Mouse (Mus musculus) CH12F3 (cell line): Measurements from ENCODE around the gene Scd2.
"Not testable (repeated sequence)": the region's sequence is repeated elsewhere in the genome, so short reads cannot be mapped to it uniquely, and the experiment has no call there.

Experiments
- in situ Hi-C: fragments of 300-500 bp; cut with MboI; formaldehyde crosslinking; loops from 2 replicates; pipeline ENCODE4 v1.14.3; 2020; ENCODE audit warnings: low sequenced_read_pairs

Scd2 gene

DNA sequence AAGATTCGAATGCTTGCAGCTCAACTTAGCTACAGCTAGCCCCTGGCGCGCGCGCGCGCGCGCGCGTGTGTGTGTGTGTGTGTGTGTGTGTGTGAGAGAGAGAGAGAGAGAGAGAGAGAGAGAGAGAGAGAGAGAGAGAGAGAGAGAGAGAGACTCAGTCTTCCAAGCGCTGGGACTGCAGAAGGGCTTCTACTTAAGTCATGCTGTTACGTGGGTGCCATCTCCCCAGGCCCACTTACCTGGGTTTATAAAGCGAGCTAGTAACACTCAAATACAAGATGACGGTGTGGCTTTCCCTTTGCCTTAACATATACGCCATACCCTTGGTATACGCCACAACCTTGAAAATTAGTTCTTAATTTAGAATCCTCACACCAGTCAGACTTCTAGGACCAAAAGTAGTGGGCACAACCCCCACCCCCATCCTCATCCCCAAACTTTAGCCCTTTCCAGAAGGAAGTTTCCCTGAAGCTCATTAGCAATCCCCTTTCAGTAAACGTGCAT lies 25.9 kb upstream of the Scd2 start:
- in situ Hi-C loops, result no loop called here

DNA sequence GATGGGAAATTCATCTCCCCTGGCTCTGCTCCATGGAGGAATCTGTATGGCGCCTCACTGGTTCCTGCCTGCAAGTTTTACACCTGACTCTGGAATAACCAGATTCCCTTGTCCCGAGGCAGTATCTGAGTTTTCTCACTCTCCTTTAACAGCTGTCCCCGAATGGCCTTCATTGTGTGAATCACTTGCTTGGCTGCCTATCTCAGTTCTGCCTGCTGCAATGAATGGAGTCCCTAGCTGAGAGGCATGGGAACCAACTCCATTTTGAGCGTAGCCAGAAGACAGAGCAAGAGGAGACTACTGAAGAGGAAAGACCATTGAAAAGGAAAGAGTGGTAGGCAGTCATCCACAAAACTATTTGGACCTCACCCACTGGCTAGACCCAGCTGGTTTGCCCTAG lies 19.8 kb upstream of the Scd2 start:
- in situ Hi-C loops, result no loop called here

DNA sequence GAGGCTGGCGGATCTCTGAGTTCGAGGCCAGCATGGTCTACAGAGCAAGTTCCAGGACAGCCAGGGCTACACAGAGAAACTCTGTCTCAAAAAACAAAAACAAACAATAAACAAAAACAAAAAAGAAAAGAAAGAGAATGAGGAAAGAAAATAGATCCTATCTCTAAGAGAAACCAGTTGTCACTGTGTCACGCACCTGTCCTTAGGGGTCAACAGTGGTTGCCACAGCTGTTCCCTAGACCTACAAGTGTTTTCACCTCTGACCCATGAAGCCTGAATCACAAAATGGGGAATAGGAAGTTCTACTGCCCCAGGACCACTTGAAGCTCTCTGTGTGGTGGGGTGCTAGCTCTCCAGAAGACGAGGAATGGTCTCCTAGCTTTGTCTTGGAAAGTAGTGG lies 19.0 kb upstream of the Scd2 start:
- in situ Hi-C loops, result no loop called here

DNA sequence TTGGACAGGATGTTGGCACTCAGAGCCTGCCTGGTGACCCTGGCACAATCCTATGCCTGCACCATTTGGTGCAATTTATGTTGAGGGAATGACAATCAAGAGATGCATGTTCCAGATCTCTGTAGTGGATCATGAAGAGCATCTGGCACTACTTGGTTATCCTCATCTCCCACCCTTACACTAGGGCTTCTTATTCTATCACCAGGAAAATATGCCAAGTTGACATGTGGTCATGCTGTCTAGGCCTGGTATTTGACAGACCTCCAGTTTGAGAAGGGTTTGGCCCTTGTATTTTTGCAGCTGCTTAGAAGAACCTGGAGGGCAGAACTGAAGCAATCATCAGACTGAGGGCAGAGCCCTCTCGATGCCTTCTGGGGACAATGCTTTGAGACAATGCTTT lies 18.1 kb upstream of the Scd2 start:
- in situ Hi-C loops, result no loop called here

DNA sequence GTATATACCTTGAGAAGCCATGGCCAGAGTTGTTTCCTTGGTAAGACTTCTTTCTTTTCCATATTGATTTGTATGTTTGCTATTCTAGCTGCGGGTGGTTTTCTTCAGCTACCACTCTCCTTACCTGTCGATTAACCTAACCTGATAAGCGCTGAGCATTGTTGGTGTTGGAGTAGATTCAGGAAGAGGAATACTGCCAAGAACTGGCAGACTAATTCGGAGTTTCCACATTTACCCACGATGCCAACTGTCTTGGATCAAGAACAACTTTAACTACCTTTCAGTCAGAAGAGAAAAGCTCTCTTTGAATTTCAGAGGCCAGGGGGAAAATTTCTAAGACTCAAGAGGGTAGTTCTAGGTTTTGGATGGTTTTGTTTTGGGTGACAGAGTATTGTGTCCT lies 16.6 kb upstream of the Scd2 start:
- in situ Hi-C loops, result no loop called here

DNA sequence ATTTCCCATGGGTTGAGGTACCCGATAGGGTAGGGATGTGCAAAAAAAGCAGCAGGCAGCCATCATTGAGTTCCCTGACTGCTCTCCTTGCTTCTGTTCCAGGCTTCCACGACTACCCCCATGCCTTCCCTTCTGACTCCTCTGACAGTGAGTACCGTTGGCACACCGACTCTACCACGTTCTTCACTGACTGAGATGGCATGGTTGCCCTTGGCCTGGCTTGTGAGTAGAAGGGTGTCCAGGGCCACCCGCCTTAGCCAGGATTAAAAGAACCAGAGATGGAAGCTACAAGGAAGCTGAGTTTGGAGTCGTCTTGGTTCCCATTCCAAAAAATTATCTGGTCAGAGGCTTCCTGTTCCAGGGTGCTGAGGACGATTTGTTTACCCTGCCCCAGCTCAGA lies 15.5 kb upstream of the Scd2 start:
- in situ Hi-C loops, result no loop called here

DNA sequence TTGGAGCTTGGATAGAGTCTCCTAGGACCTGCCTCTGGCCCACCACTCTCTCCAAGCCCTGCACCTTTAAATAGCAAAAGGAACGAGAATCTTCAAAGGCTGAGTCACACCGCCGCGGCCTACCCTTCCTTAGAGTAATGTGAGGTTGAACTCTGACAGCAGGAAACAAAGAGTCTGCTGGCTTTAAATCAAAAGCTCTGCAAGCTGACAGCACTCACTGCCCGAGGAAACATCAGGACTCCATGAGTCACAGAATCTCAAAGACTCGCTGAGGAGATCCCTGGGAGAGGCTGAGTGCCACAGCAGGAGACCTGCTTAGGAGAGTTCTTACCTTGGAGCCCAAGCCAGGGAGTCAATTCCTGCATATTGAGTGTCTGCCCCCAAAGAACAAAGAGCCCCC lies 12.7 kb upstream of the Scd2 start:
- in situ Hi-C loops, result no loop called here

DNA sequence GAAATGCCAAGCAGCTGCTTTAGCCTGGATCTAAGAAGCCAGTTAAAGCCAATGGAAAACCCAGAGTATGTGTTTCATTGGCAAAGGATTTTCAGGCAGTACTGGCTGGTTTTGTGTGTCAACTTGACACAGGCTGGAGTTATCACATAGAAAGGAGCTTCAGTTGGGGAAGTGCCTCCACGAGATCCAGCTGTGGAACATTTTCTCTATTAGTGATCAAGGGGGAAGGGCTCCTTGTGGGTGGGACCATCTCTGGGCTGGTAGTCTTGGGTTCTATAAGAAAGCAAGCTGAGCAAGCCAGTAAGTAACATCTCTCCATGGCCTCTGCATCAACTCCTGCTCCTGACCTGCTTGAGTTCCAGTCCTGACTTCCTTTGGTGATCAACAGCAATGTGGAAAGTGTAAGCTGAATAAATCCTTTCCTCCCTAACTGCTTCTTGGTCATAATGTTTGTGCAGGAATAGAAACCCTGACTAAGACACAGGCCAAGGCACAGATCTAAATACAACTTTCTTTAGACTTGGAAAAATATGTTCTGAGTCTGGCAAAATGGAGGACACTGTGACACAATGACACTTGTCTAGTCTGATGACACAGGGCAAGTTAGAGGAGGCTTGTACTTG lies 11.5 kb upstream of the Scd2 start:
- in situ Hi-C loops, result not testable (repeated sequence)

DNA sequence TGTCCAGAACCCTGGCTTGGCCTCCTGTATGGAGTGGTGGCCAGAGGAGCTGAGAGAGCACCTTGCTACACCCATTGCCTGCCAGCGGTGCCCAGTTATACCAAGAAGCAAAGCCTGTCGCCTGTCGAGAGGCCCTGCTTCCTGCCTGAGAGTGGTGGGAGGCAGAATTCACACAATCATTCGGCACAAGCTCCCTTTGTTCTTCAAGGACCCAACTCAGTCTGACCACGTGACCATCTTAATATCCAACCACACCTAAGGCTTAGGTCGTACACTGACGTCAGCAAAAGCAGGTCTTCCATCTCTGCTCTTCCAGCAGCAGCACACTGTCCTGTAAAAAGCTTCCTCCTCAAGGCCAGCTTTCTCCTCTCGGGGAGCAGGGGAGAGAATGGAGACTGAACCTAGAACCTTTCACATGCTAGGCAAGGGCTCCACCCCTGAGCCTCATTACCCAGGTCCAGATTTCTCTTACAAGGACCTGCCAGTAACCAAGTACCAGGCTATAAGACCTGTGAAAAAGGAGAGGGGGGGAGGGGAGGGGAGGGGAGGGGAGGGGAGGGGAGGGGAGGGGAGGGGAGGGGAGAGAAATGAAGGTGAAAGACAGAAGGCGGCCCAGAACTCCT lies 10.8 kb upstream of the Scd2 start:
- in situ Hi-C loops, result no loop called here

DNA sequence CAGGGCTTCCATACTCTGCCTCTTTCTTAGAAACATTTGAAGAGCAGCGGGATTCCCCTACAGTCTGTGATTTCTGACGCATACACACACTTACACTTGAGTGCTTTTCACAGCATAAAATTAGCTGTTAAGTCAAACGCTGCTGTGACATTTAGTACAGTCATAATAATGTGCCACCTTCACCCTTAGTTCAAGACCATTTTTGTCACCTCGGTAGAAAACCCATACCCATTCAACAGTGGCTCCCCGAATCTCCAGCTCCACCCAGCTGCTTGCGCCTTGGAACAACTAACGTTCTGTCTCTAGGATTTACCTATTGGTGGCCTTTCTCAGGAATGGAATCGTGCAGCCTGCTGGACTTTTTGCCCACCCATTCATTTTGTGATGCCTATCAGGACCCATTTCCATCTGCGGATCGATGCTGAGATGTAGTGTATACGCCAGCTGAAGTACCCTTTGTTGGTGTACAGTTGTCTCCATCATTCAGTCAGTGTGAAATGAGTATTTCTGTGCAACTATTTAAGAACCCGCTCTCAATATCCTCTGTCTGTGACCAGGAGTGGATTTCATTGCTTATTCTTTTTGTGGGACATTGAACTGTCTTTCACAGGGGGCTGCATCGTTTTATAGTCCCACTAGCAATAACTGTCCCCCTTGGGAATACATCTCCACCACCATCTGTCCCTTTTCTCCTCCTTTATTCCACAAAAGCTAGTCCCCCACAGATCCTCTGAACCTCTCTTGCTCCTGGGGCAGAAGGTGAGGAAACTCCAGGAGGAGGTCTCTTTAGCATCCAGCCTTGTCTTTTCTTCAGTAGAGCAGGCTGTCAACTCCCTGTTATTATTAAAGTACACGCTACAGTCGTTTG lies 10.1 kb upstream of the Scd2 start:
- in situ Hi-C loops, result no loop called here

DNA sequence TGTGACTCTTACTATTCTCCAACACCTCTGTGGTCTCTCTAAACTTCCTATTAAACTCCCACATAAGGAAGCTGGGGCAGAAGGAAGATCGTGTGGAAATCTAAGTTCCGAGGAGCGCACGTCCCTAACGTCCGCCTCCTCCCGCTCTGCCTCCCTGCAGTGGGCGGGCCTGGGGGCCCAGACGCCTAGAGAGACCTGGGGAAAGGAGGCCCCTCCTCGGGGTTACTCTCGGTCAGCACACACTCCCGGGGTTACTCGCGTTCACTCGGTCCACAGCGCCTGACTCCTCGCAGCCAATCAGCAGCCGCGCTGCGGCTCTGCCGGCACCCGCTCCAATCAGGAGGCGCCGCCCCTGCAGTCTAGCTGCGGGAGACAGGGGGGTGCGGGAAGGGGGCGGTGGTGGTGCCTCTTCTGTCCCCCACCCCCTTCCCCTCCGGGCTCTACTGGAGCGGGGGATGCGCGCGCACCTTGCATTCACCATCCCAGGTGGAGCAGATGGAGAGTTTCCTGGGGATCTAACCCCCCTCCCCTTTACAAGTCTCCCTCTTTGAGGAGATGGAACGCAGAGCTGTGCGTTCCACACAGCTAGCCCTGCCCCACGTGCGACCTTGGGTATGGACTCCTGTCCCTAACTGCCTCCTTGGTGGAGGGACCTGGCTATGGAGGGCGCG lies 9.3 kb upstream of the Scd2 start:
- in situ Hi-C loops, result no loop called here

DNA sequence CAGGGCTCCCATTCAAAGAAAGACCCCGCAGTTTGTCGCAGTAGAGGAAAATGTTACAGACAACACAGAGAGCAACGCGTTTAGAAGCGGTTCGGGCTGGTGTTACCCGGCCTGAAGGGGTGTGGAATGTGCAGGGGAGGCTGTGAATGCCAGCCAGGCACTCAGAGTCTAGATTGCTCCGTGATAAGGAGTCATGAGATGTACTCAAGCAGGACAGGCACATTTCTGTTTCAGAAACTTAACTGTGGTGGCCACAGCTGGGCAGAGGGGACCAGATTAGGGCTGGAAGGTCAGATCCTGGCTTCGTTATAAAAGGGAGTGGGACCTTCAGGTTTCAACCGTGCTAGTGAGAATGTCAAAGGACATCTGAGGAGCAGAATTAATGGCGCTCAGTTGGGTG lies 8.8 kb upstream of the Scd2 start:
- in situ Hi-C loops, result no loop called here

DNA sequence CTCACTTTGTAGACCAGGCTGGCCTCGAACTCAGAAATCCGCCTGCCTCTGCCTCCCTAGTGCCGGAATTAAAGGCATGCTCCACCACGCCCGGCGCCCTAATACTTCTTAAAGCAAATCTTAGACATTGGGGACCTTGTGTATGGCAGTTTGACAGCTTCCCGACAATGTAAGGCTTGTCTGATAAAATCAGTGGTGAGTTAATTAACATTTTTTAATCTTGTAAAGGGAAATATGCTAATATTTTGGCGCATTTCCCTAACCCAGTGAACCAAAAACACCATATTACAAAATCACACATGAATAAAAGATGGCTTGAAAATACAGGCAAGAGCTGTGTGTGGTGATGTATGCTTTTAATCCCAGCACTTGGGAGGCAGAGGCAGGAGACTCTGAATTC lies 7.9 kb upstream of the Scd2 start:
- in situ Hi-C loops, result no loop called here

DNA sequence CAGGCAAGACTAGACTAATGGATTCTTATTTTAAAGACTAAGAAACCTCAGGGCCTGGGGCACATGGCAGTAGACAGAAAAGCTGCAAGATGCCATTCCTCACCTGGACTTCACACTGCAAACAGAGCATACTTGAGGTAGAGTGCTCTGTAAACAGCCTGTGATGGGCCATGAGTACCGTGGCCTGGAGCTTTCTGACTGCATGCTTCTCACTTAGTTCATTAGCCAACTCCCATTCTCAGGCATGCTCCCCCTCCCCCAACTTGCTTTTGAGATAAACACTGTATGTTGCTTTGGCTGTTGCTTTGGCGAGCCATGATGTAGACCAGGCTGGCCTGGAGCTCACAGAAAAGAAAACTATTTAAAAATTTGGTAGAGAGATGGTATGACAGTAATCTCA lies 7.4 kb upstream of the Scd2 start:
- in situ Hi-C loops, result no loop called here

DNA sequence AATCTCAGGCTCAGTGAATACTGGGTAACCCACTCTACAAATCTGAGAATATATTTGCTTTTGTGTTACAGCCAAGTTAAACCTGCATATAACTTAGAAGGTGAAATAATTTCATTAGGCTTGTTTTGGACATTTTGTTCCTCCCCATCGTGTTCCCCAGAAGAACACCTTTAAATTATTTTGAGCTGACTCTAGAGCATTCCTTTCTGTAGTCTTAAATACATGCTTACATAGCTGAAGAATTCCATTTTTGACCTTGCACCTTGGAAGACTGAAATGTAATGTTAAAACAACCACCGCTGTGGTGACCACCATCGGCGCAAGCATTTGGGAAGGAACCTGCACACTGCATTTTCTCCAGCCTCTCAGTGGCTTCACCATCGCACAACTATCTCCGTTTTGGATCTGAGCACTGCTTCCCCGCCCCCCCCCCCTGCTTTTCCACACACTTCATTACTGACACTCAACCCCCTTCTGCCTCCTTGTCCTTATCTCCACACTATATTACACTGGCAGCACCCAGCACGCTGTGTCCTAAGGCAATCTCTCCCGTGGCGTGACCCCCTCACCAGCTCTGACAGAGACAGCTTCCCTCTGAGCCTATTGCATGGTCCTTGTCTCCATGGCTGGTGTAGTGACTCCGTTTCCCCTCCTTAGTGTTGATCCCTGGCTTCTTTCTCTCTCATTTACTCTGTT lies 5.9 kb upstream of the Scd2 start:
- in situ Hi-C loops, result no loop called here

DNA sequence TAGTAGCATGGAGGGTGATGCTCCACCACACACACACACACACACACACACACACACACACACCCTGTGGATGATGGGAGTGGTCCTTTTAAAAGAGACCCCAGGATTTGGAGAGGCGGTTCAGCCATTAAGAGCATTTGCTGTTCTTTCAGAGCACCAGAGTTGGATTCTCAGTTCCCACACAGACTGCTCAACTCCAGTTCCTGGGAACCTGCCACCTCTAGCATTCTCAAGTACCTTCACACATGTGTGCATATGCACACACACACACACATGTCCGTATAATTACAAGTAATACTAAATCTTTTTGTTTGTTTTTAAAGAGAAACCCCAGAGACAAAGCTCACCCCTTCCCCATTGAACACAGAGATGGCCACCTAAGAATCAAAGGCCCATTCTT lies 1.4 kb upstream of the Scd2 start:
- in situ Hi-C loops, result loop anchor here (10.0 kb wide), 1 partner anchor 47 kb away; no protein-coding TSS in a partner anchor

DNA sequence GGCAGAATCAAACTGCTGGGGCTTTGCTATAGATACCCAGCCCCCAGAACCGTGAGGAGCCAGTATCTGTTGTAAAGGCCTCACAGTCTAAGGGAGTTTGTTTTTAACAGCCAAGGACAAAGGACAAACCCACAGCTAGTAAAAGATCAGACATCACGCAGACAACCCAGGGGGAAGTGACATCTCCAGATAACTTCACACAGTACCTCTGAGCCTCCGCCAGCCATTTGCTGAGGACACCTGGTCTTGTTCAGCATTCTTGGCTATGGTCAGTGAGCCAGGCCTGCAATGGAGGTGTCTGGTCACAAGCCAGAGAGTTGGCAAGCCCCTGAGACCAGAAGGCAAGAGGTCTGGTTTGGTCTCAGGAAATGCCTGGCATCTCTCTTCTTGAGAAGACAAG lies 991 bp upstream of the Scd2 start:
- in situ Hi-C loops, result loop anchor here (10.0 kb wide), 1 partner anchor 48 kb away; no protein-coding TSS in a partner anchor

DNA sequence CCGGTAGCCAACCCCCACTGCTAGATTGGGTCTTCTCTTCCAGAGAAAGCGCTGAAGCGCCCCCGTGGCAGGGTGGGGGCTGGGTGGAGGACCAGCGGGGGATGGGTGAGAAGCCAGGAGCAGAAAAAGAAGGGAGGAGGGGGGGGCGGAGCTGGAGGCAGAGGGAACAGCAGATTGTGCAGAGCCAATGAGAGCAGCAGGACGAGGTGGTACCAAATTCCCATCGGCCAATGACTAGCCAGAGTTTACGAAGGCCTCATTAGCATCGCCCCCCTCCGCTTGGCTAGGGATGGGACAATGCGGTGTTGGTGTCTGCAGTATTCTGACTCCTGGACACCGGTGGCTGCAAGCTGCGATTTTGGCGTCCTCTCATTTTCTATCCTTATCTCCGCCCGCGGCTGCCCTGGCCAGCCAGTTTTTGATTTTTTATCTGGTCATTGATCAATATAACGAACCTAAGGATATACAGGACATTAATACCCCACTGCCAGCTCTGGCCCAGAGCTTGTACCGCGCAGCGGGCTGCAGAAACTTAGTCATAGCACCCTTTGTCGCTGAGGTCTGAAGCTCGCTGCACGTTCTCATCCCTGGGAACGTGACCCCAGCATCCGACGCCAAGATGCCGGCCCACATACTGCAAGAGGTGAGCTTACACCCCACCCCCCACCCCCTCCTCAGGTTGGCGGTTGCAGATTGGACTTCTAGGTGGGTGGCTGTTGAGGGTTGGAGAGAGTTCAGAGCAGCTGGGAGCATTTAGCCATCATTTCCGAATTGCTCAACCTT lies 486 bp downstream of the Scd2 start:
- in situ Hi-C loops, result loop anchor here (10.0 kb wide), 1 partner anchor 49 kb away; no protein-coding TSS in a partner anchor

DNA sequence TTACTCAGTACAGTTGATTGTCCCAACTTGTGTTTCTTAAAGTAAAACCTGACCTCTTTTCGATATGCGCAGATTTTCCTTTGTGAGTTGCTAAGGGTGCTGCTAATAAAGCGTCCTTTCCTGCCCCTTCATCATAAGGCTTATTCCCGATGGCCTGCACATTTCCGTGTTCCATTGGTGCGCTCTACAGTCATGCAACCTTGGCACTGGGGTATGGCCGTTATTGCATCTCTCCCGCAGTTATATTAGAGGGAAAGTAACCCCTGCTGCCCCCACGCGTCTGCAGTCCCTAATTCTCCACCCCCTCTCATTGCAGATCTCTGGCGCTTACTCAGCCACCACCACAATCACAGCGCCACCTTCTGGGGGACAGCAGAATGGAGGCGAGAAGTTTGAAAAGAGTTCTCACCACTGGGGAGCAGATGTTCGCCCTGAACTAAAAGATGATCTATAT lies 1.1 kb downstream of the Scd2 start:
- in situ Hi-C loops, result loop anchor here (10.0 kb wide), 1 partner anchor 50 kb away; no protein-coding TSS in a partner anchor

DNA sequence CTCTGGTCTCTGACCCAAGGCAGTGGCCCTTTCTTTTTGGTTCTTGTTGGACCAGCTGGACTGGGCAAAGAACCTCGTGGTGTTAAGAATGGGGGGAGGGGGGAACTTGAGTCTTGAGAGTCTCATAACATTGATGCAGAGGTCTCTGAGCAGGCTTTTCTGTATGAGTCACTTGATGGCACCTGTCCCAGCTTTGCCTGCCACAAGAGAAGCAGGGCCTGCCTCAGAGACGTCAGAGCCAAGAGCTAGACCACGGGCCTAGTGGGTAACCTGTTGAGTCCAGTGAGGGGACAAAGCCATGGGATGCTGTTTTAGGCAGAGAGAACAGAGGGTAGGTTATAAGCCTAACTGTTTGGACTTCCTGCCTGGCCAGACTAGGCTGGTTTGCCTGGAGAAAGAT lies 1.8 kb downstream of the Scd2 start:
- in situ Hi-C loops, result loop anchor here (10.0 kb wide), 1 partner anchor 50 kb away; no protein-coding TSS in a partner anchor
